Comparison of ENCODE assay signal across 27 mouse cellular contexts in the genomic region with DNA sequence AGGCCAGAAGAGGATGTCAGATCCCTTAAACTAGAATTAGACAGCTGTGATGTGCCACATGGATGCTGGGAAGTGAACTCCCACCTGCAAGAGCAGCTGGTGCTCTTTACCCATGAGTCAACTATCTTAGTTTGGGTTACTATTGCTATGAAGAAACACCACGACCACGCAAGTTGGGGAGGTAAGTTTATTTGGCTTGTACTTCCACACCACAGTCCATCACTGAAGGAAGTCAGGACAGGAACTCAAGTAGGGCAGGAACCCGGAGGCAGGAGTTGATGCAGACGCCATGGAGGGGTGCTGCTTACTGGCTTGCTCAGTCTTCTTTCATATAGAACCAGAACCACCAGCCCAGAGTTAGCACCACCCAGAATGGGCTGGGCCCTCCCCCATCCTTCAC. TPM values are rescaled to one million over a fixed set of nuclear protein-coding genes. Genes with fewer than 3 reads are reported as not detected.
"Had no signal": no experiment of that assay in that cellular context is flagged by ENCODE, and none has a peak within 500 bp of the region (broad histone marks: within the 10 kb centered on the region; RNA-seq: fewer than 3 reads in every experiment).

No protein-coding gene starts in this region.

- H3K9ac ChIP-seq: kidney, embryonic 15.5 days; liver, embryonic 15.5 days; lung, embryonic 15.5 days; neural tube, embryonic 13.5 days had no signal

- H3K9me3 ChIP-seq: kidney, embryonic 15.5 days; liver, embryonic 15.5 days; lung, embryonic 15.5 days; neural tube, embryonic 13.5 days had no signal

- ATAC-seq: intestine, postnatal 0 days had no signal

- DNase-seq: kidney, adult 8-10 months; kidney, postnatal 14 days; layer of hippocampus, adult 9-11 months; lung, adult 18-20 months; lung, postnatal 10 days; lung, postnatal 36 days; midbrain, embryonic 14.5 days; retina, postnatal 1 day; right cerebral cortex, postnatal 25 days; spleen, adult 18-20 months; thymus, adult 18-20 months; thymus, postnatal 36 days had no signal

- H3K27me3 ChIP-seq: kidney, embryonic 15.5 days; liver, embryonic 15.5 days; lung, embryonic 15.5 days; neural tube, embryonic 13.5 days had no signal

- H3K27ac ChIP-seq: kidney, embryonic 15.5 days; layer of hippocampus, adult 2 months; liver, embryonic 15.5 days; lung, embryonic 15.5 days; neural tube, embryonic 13.5 days had no signal

- H3K4me3 ChIP-seq: kidney, embryonic 15.5 days; layer of hippocampus, adult 2 months; liver, embryonic 15.5 days; lung, embryonic 15.5 days; neural tube, embryonic 13.5 days had no signal

RNA-seq across cellular contexts. Expression of gene Colec11, which starts 3.9 kb away (rescaled TPM):
- total RNA-seq: neutrophil, adult 5-6 weeks had no signal

RNA-seq across cellular contexts. Expression of gene Allc, which starts 44.8 kb away (rescaled TPM):
- total RNA-seq: liver, adult 2 months; megakaryocyte-erythroid progenitor cell, adult 5-6 weeks; neutrophil, adult 5-6 weeks had no signal
- polyA plus RNA-seq: intestine, postnatal 0 days; kidney, embryonic 15.5 days; large intestine, adult 2 months; limb, embryonic 11.5 days; limb, embryonic 14.5 days; liver, adult 2 months; liver, embryonic 15.5 days; midbrain, embryonic 11.5 days; midbrain, embryonic 14.5 days; stomach, embryonic 16.5 days; urinary bladder, adult 2 months had no signal
